Mouse (Mus musculus) layer of hippocampus, adult 8-10 months (tissue): ENCODE results near the gene Tab2. TPM values are rescaled to one million over a fixed set of nuclear protein-coding genes. Genes with fewer than 3 reads are reported as not detected.
A peak's percentile ranks its signal among the peaks of the same experiment; 100 is the strongest.

Experiments
- DNase-seq, 2 experiments: peaks; one replicate each; pipeline ENCODE4 v3.0.0; 2022; ENCODE audit warnings: low spot score in 2 of 2
- total RNA-seq, 4 experiments: library from RNA; stranded (reverse); gene quantifications; 2 replicates each; pipeline ENCODE4 v1.2.4; 2022

Tab2 gene
- total RNA-seq = 10 to 100 TPM; 61.6 to 69.0 (median 66.4) TPM

DNA sequence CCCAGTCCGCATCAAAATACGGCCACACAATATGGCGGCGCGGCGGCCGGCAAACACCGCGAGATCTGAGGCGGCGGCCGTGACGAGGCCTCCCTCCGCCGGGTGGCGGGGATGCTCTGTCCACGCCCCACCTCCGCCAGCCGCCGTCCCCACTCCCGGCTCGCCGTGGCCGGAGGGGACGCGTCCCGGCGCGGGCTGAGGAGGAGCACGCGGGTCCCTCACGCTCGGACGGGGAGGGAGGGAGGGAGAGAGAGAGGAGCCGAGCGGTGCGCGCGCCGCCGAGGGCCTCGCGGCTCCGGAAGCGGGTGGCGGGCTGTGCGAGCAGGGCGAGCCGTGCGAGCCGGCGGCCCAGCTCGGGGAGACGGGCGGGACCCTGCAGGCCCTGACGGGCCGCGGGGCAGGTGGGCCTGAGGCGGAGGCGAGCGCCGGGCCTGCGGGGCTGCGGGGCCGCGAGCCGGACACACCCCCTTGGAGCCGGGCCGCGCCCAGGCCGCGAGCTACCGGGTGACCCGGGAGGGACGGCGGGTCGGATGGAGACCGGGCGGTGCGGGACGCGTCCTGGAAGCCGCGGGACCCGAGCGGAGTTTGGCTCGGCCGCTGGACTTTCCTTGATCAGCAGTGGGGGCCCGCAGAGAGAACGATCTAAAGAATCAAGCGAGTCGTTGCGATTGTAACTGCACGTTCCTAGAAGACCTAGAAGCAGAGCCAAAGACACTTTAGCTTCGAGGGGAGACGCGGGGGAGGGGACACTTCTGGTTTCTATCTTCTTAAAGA, at the start of gene Tab2:
Gene Tab2, minus strand, starts transcription at position 3 of the 774 bp plus-strand sequence.
- DNase-seq = peak; percentile 83 to 88

DNA sequence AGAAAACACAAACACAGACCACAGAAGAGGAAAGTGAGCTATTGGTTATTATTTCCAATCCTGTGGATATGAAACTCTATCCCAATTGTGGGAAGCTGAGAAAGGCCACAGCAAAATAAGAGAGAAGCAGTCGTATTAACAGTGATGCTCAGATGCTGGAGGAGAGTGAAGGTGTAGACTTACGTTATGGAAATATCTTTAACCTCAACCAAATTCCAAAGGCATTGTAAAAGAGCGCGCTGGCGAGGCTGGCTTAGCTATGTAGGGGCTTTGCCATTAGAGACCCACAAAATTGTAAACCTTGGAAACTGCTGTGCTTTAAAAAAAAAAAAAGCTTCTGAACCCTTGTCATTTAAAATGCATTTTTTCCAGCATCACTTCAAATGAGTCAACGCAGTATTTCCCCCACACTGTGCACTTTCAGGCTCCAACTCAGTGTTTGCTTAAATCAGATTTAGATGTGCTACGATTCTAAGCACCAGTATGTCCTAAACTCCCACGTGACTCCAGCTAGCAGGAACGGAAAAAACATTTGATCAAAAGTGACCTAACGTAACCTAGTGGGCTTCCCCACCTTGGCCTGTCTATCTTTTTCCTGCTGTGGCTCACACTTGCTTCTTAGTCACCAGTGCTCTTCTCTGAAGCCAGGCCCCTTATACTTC, 36.4 kb upstream of the Tab2 start:
- DNase-seq = no peak

DNA sequence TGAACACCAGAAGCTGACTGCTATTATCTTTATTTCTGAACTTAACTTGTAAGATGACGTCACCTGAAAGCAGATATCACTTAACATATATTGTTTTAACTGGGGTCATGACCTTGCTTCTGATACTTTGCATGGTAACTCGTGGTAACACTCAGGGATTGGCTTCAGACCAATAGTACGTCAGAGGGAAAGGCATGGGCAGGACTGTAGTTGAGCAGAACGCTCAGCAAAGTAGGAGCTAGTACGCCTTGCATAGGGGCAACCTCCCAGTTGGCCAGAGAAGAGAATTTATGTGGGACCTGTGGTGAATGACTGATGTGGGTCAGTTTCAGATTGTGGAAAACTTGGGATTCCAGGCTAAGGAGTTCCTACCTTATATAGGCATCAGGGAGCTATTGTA, 35.6 kb upstream of the Tab2 start:
- DNase-seq = no peak

DNA sequence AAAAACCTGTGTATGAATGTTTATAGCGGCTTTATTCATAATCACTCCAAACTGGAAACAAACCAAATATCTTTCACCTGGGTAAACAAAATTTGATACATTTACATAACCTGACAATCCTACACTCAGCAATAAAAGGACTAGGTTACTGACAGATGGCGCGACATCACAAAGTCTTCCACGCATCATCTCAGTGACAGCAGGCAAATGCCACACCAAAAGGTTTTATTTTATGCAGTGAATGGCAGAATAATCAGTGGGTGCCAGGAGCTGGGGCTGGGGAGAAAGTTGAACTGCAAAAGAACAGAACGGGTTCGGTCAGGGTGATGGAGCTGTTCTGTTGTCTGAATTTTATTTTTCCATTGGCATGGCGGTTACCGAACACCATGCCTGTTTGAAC, 31.5 kb upstream of the Tab2 start:
- peak; percentile 51 to 57 for DNase-seq

DNA sequence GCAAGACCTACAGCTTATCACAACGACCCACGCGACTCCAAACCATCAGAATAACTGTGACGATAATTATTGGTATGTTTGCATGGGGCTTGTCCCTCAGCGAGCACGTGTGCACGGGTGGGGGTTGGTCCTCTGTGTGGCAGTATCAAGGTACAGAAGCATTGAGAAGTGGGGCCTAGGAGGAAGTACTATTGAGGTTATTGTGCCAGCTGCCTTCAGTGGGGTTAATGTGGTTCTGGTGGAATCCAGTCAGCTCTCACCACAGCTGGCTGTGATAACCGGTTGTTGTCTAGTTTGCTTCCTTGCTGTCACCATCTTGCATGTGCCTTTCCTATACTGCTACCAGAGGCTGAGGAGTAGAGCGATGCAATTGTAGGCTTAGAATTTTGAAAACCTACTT, 20.4 kb upstream of the Tab2 start:
- DNase-seq = no peak

DNA sequence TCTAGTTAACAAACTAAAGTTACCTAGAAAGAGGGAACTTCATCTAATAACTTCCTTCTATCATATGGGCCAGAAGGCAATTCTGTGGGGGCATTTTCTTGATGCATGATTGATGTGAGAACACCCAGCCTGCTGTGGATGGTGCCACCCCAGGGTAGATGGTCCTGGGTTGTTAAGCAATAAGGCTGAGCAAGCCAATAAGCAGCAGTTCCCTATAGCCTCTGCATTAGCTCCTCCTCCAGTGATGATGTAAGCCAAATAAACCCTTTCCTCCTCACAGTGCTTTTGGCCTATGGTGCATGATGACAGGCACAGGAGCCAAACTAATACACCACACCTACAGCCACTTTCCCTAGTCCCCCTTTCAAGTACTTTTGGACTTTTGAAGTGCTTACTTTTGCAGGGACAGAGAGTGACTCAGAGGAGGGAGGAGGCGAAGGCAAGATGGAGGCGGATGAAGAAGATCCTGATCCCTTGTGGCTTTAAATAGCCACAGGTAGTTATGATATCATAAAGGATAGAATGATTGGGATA, 12.8 kb upstream of the Tab2 start:
- DNase-seq = no peak

DNA sequence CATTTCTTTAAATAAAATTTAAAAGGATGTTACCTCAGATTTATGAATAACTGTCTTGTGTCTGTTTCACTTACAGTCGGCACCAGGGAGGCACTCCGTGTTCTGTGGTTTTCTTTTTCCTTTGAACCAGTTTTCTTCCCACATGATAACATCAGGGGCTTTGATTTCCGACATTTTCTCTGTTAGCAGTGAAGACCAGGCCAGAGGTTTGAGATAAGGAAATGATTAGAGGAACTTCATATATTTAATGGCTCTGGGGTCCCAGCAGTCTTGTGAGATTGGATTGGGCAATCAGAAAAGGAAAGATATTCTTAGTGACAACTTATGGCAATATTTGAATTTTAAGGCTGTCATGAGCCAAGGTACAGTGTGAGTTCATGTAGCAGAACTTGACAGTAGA, 11.1 kb upstream of the Tab2 start:
- DNase-seq = no peak

DNA sequence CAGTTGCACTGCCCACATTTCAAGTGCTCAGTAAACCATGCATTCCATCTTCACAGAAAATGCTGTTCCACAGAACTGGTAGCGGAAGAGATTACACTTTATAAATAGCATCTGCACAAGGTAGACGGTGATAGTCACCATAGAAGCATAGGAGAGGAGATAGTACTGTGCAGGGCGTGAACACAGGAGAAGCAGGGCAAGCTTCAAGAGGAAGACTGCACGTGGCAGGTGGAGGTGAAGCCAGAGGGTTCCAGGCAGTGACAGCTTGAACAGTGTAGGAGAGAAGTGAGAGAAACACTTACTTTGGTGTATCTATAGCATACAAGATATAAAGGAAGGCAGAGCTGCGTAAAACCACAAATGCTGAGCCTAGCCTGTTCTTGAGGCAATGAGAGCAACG, 3.0 kb upstream of the Tab2 start:
- DNase-seq = no peak

DNA sequence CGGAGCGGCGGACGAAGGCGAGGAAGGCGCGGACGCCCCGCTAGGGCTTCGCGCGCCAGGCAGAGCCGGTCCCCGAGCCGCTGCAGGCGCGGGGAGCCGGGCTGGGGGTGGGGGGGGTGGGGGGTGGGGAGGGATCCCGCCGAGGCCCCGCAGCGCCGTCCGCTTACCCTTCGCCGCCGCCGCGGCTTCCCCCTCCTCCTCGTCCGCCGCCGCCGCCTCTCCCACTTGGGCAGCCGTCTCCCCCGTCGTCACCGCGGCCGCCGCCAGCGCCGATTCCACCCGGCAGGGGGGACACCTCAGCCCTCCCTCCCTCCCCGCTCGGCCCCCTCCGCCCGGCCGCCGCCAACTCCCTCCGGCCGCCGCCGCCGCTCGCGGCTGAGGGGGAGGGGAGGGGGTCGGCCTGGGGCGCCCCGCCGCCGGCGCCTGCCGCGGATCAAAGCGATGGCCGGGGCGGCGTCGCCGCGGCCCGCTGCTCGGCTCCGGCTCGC, 352 bp downstream of the Tab2 start:
- DNase-seq = peak; percentile 31 to 34

DNA sequence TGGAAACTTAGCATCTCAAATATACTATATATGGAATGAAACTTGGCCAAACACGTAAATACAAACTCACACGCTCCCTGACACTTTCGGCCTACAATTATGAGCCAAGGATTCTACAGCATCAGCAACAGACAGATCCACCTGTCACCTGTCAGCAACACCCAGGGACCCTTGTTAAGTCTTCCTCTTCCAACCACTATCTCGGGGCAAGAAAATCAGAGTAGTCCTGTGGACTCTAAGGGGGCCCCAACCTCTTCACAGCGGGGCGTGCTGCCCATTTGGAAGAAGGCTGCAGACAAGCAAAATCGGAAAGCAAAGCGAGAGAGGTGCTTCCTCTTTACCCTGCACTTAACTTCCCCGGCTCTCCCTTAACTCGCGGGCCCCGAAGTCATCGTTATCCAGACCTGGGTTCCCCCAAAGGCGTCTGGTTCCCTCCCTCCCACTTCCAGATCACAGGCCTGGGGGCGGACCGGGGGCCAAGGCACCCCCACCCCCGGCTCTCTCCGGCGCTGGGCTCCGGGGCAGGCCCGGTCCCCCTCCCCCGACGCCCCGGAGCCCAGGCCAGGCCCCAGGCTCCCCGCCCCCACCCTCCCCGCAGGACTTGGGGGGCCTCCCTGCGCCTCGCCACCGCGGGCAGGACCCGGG, 919 bp downstream of the Tab2 start:
- DNase-seq = peak in 1 of 2 experiments; percentile 17

DNA sequence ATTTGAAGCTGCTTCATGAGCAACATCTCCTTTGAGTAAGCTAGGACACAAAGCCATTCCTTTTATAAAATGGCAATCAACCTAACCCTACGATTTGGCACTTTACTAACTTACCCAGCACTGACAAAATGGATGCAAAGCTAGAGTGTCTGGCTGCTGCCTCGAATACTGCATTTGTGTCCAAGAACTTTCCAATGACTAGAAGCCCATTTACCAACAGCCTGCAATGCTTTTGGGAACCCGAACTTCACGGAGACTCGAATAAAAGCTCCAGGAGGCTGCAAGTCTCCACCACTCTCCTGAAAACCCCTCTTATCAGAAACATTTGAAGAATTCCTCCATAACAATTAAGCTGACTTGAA, 1.4 kb downstream of the Tab2 start:
- no peak for DNase-seq

DNA sequence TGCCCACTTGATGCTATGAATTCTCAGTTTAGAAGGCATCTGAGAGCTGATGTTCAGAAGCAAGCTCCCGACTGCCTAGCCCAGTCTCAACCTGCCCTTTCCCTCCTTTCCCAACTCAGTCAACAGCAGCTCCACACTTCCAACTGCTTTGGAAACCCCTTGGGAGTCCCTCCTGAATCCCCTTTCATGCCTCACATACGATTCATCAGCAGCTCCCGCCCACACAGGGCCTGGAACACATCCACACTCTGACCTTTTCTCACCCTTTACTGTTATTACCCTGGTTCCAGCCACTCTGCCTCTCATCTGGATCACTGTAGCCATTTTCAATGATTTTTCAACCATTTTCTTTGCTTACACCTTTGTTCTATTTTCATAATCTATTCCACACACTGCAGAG, 13.0 kb downstream of the Tab2 start:
- no peak for DNase-seq

DNA sequence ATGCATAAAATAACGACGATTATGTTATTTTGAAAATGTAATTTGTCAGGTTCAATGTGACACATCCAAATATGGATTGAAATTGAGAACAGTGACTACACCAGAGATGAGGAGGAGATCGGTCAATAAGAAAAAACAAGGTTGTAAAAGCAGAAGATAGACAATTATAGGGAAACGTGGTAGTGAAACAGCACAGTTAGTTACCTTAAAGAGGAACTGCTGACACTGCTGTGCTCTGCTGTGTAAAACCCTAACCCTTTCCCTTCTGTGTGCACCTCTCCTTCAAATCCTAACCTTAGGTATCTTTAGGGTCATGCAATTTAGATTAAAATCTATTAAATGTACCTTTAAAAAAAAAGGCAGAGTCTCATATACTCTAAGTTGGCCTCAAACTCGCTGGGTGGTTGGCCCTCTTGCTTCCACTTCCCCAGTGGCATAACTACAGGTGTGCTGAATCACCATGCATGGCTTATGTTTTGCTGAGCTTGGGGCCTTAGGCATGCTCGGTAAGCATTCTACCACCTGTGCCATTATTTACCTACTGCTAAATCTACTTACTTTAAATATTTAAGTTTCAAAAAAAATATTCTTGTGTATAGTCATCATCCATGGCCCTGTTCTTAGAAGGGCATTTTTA, 19.4 kb downstream of the Tab2 start:
- DNase-seq = no peak

DNA sequence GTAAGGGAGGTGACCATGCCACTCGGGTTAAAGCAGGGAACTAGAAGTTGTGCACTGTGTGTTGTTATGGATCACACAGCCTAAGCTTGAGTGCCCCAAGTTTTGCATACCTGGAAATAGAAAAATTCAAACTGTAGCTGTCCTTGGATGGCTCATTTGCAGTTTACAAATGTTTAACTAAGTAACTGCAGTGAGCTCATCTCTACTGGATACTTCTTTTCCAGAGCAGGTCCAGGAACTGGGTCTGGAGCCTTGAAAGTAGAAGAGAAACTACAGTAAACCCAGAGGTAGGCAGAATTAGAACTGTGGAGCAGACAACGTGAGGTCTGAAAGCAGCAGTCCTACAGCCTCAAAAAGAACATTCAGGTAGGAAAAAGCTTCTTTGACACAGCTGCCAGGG, 23.1 kb downstream of the Tab2 start:
- no peak for DNase-seq

DNA sequence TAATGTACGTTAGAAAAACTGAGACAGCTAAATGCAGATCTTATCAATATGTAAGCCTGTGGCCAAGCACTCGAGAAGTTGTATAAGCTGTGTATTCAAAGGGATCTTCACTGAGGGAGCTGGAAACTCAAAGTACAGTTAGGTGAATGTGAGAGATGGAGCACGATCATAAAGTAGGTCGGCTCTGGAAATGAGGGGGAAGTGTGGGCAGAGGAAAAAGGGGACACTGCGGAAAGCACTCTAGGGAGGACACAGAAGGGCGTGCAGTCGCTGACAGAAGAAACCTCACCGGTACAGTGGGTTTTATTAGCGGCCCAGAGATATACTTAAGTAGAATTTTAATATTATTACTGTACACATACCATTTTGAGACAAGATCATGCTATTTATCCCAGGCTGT, 27.0 kb downstream of the Tab2 start:
- DNase-seq = no peak

DNA sequence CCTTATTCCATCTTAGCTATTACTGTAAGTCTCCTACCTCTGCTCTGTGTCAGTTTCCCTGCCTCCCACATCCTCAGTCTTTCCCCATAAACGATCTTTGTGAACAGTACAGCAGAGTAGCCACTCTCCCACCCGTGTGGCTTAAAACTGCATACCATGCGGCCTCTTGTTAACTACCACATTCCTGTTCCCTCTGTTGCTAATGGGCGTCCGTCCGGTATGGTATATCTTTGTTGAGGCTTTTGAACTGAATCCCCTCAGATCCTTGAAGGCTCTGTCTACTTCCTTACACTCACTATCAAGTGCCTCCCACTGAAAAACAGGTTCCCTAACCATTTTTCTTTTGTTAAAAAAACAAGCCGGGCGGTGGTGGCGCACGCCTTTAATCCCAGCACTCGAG, 30.5 kb downstream of the Tab2 start:
- DNase-seq = no peak

DNA sequence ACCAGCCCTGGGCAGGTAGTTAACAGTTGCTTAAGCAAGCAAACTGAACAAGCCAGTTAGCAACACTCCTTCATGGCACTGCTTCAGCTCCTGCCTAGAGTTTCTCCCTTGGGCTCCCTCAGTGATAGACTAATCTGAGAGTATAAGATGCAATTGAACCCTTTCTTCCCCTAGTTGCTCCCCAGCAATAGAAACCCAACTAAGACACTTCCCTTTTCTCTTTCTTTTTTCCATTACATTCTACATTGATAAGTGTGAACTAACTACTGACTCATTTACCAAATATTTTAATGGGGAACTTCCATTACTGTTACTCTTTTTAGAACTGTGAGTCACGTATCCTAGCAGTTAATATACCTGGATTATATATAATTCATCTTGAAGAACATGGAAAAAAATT, 32.6 kb downstream of the Tab2 start:
- DNase-seq = no peak

DNA sequence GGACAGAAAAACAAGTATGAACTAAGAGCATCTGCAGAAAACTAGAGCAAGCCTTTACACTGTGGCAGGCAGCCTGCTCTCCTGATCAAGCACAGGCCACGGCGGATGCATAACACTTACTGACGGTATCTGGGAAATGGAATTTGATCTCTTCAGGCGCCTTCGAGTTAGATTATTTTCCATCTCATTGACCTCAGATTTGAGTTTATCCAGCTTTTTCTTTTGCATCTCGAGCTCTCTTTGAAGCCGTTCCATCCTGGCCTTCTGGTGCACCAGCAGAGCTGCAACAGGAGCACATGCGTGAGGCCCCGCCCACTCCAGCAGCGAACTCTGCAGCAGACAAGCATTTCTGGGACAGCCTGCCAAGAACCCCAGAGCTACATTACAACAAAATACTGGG, 44.8 kb downstream of the Tab2 start:
- no peak for DNase-seq

DNA sequence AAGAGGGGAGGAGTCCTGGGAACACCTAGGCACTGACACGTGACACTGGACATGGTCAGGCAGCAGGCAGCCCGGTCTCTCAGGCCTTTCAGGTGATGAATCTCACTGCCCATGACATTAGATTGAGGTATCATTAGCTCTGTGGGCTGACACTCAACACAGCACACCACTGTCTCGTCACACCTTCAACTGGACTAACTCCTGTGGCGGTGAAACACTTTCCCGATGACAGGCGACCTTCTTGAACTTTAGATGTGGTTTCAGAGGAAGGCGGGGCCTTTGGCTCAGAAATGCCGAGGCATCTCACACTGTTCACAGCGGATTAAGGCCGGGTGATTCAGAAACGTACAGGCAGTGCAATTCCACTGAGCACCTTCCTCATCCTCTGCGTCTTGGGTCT, 48.9 kb downstream of the Tab2 start:
- no peak for DNase-seq

DNA sequence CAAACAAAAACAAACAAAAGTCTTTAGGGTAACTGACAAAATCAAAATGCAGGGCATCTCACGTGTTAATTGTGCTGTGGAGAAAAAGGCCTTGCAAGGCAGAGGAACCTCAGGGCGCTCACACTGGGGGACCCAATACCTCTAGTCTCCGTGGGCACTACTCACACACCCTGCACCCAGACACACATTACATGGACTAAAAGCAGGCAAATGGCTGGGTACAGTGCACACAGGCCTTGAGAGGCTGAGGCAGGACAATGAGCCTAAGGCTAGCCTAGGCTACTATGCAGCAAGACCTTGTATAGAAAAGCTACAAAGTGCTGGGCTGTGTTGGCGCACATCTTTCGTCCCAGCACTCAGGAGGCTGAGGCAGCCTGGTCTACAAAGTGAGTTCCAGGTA, 51.9 kb downstream of the Tab2 start:
- DNase-seq = no peak

DNA sequence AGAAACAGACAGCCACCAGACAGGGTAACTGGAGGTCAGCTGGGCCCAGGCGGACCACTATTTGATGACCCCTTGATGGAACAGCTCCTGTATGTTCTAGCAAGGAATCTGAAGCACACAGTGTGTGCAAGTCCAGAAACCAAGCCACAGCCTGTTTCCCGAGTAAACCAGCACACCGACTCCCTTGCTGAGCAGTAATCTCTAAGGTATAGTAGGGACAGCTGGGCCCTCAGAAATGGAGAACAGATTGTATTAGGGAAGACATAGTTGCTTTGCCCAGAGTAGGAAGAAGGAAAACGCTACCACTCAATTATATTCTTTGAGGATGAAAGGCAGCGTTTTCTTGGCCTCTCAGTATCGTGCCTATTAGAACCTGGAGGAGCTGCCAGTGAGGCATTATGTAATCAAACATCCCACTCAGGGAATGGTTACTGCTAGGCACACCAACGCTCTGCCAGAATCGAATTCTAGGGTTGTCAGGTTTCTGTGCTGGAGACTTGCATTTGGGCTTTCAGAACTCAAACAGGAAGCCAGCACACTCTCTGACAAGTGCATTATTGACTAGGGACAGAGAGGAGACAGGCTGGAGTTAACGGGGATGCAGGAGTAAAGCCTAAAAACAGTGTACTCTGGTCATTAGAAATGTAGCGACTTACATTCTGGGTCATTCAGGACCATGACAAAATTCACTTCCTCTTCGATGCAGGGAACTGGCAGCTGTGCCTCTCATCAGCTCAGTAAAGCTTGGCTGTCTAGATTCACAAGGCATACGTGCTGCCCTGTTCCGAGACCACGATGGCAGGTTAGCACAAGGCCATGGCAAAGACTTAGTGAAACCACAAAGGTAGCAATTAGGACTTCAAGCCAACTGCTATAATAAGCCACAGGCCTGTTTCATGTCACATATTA, 55.1 kb downstream of the Tab2 start:
- peak; percentile 58 to 63 for DNase-seq
